Mouse (Mus musculus) spleen, postnatal 4 days (tissue): ENCODE data around the gene 2310033P09Rik.

ENCODE experiments used
- DNase-seq, 2 experiments: peaks; one replicate each; pipeline ENCODE4 v3.0.0; 2022; ENCODE audit warnings: low spot score in 2 of 2

The 2310033P09Rik gene

DNA sequence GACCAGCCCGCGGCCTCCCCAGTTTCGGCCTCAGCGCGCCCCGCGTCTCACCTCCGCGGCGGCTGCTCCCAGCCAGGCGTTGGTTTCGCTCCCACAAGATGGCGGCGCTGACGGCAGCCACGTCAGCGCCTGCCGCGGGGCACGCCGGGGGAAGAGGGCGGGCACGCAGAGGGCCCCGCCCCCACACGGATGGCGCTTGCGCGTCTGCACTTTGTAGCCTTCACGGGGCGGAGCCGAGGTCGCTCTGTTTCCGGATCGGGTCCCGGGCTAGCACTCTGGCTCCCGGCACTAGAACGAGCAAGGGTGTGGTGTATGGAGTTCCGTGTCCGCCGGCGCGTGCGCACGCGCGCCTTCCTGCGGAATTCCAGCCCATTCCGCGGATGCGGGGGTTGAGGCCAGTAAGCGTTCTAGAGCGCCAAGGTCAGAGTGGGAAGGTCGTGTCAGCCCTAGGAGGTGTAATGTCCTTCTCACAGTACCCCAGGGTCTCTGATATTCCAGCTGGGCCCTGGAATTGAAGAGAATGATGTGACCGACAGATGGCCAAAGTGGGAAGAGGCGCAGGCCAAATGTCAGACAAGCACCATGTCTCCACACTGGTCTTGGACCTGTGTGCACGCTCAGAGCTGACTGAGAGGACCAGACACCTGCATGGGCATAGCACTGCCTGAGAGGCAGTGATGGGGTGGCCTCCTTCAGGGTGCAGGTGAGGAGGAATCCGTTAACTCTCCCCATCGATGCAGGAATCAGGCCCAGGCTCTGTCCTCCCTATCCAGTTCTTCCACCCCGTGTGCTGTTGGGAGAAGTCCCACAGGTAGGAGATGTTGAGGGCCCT is 20.2 kb downstream of the 2310033P09Rik start, which contains the start of gene Arf1:
Gene Arf1 (minus strand): TSS at position 149 of the 832 bp plus-strand sequence.
- DNase-seq: peak; percentile 98 to 99

DNA sequence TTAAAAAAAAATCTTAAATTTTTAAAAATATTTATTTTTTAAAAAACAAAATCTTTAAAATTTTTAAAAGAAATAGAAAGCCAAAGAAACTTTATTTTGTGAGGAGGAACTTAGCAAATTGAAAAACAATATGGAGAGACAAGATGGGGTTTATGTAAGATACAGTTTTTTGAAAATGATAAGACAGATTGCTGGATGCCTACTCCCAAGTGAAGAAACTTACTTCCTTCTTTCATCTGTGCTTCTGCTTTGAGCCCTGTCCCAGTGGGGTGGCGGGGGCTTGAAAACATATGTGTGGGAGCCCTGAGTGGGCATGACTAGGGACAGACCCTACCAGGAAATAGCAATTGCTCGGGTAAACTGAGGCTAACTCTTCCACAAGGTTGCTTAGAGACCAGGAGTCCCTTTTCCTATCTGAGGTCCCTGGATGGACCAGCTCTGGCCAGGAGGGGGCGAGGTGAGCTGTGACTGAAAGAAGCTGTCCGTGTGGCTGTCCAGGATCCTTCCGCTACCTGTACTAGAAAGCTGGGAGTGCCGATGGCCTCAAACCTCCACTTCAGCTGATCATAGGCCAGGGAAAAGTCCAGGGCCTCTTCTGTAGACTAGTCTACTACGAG is 22.1 kb downstream of the 2310033P09Rik start:
- peak; percentile 73 to 86 for DNase-seq

DNA sequence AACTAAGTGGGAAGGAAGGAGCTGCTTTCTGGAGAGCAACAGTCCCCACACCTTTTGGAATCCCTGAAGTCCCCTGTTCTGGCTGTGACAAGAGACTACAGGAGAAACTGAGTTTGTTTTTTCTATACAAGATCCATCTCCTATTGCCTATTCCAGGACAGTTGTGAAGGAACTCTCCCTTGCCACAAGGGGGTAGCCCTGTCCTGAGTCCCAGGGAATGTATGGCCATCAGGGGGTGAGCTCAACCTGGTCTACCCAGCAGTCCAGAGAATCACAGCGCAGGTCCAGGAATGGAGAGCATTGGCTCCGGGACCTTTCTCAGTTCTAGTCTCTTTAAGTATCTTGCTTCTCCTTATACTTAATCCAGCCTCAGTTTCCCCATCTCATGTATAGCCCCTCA is 24.7 kb downstream of the 2310033P09Rik start:
- no peak for DNase-seq

DNA sequence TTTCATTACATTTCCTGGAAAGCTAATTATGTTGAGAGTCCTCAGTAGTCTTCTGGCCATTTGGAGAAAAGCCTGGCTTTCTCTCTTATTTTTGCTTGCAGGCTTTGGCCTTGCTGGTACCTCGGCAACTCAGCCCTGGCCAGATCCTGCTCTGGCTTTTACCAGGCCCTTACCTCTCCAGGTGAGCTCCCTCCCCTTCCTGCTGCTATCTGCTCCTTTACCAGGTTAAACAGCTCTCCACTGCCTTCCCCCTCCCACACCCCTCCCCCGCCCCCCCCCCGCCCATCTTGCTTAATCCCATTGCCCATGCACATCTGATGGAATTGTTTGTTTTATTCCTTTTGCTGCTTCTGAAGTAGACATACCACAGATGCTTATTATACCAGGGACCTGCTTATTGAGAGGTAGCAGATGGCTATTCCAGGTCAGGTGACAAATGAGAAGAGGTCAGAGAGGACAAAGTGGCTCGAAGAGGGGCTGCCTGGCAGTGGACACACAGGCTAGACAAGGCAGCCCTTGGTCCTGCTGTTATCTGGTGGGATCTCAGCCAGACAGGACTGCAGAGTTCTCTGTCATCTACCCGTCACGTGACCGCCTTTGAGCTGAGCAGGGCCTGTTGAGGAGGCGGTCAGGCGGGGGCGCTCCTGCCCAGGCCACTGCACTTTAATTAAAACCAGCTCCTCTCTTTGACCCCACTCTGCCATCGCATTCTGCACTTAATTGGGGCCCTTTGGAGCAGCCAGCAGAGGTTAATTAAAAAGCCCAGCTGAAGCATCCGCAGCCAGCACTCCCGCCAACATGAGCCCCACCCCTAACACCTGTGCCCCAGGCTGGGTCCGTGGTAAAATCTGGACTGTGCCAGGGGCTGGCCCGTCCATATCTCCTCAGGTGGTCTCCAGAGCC is 30.7 kb downstream of the 2310033P09Rik start:
- peak; percentile 60 to 80 for DNase-seq

DNA sequence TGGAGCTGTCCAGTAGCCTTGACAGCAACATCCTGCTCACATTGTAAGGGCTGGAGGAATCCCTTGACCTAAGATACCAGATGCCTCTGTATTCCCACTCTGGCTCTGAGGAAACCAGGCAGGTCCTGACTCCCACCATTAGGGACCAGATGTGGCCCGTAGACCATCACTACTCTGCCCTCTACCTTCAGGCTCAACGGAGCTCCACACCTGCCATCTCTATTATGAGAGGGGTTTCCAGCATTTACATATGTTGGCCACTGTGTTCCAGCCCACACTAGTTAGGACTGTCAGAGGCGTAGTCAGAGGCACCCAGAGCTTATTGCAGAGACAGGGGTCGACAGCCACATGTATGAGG is 31.3 kb downstream of the 2310033P09Rik start:
- no peak for DNase-seq

DNA sequence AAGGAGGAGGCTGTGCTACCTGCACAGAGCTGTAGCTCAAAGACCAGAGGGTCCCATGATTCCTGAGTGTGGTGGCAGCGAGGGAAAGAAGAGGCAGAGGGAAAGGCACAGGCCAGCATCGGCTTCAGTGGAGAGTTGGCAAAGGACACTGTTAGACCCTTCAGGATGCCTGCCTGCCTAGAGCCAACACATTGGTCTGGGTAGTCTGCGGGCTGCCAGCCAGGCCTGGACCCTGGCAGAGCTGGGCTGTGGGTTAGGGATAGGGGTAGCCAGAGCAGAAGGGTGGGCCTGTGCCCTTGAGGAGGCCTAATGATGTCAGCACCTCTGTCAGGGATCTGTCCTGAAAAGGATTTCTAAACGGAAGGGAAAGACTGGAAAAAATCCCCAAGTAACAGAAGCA is 31.7 kb downstream of the 2310033P09Rik start:
- no peak for DNase-seq

DNA sequence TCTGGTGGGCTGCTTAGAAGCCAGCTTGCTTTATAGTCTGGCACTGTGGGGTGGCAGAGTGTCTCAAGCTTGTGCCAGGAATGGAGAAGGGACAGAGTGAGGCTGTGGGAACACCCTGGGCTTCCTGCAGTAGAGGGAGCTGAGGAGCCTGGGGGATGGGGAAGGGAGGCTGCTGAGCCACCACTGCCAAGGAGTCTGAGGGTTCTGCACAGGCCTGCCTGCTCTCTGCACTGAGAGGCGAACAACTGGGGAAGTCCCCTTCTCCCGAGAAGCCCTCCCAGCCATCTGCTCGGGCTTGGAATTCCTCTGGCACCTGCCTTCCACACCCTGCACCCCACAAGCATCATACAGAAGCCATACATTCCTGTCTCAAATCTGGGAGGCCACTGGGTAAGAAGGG is 33.7 kb downstream of the 2310033P09Rik start:
- no peak for DNase-seq

DNA sequence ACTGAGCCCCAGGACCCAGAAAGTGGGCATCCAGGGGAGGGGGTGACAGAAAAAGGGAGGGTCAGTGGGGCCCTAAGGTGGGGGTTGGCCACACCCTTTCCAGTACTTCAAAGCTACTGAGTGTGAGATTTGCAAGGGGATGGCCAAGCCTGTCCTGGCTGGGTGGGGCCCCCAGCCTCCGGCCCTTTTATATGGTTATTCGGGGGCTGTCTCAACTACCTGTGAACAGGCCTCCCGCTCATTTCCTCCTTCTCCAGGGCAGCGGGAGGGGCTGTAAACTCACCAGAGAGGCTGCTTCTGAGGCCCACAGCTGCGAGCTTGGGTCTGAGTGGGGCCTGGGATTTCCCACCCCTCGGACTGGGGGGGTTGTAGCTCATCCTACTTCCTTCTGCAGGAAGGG is 35.7 kb downstream of the 2310033P09Rik start:
- no peak for DNase-seq

DNA sequence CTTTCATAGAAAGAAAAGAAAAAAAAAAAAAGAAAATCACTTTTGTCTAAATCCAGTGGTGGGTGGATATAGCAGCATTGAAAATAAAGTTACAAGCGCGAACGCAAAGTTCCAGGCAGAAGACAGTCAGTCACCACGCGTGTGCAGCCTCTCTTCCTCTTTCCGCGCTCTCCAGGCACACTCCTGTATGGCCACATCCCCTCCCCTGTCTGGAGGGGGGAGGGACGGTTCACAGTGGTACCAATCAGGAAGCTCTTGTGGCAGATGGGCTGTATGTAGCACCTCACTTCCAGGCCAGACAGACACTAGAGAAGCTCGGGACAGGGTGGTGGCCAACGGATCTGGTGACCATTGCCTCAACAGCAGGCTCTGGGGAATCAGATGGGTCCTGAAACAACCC is 40.0 kb downstream of the 2310033P09Rik start:
- DNase-seq: no peak

DNA sequence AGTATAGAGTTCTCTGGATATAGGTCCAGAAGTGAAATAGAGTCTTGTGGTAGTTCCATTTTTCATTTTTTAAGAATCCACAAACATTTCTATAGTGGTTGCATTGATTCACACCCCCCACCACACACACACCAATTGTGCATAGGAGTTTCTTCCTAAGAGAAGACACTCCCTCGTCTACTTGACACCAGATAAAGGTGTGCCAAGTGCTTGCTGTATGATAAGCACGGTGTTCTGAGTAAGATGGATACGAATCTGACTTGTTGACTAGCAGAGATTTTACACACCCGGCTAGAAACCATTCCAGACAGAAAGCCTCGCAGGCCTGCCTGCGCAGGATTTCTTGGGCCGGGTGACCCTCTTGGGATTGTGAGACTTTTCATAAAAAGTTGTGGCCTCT is 51.5 kb downstream of the 2310033P09Rik start:
- no peak for DNase-seq
